Mouse (Mus musculus) midbrain, postnatal 0 days (tissue): ENCODE results near the gene Lemd1. TPM values are rescaled to one million over a fixed set of nuclear protein-coding genes. Genes with fewer than 3 reads are reported as not detected.

Source experiments
- ATAC-seq: fragments of 200-750 bp; cut with Nextera tagmentation; 2 replicates; pipeline ENCODE4 v1.8.0; 2017; ENCODE audit warnings: moderate number of reproducible peaks, mild to moderate bottlenecking, moderate TSS enrichment, moderate library complexity; ENCODE audit not compliant: low FRiP score
- DNase-seq: peaks from one replicate; pipeline ENCODE4 v3.0.0-alpha.2; 2015; ENCODE audit warnings: low spot score
- H3K27ac ChIP-seq: fragments of 300-500 bp; sonication (generic); 2 replicates; pipeline ENCODE4 v1.5.1; 2014; ENCODE audit warnings: low read depth, mild to moderate bottlenecking, low read length, mixed read lengths
- H3K27me3 ChIP-seq: fragments of 300-500 bp; sonication (generic); 2 replicates; pipeline ENCODE4 v1.6.1; 2014; ENCODE audit warnings: low read length, control low read depth, mixed read lengths; ENCODE audit not compliant: insufficient read depth
- H3K36me3 ChIP-seq: fragments of 300-500 bp; sonication (generic); 2 replicates; pipeline ENCODE4 v1.6.1; 2014; ENCODE audit warnings: low read length, control low read depth, mixed read lengths; ENCODE audit not compliant: insufficient read depth
- H3K4me1 ChIP-seq: fragments of 300-500 bp; sonication (generic); 2 replicates; pipeline ENCODE4 v1.6.1; 2014; ENCODE audit warnings: mild to moderate bottlenecking, control low read depth, antibody characterized with exemption, low read length, mixed read lengths; ENCODE audit not compliant: insufficient read depth
- H3K4me2 ChIP-seq: fragments of 300-500 bp; sonication (generic); 2 replicates; pipeline ENCODE4 v1.6.1; 2014; ENCODE audit warnings: low read depth, mild to moderate bottlenecking, low read length, mixed read lengths; ENCODE audit not compliant: poor library complexity, severe bottlenecking
- H3K4me3 ChIP-seq: fragments of 300-500 bp; sonication (generic); 2 replicates; pipeline ENCODE4 v1.5.1; 2014; ENCODE audit warnings: low read depth, mild to moderate bottlenecking, low read length, moderate library complexity
- H3K9ac ChIP-seq: fragments of 300-500 bp; sonication (generic); replicated peaks from 2 replicates; pipeline ENCODE4 v1.6.1; 2014; ENCODE audit warnings: mild to moderate bottlenecking, low read length, moderate library complexity, mixed read lengths; ENCODE audit not compliant: poor library complexity, severe bottlenecking
- H3K9me3 ChIP-seq: fragments of 300-500 bp; sonication (generic); 2 replicates; pipeline ENCODE4 v1.6.1; 2016; ENCODE audit warnings: low read length, control low read depth
- CTCF ChIP-seq: IDR thresholded peaks from 2 replicates; pipeline ENCODE4 v1.5.1; 2016; ENCODE audit warnings: antibody characterized with exemption, mild to moderate bottlenecking
- WGBS: fragments of 180-500 bp; shearing (Covaris S2); extraction: QIAGEN DNeasy Blood & Tissue Kit; methylation state at CpG from one replicate; pipeline ENCODE4 v1.1.7; 2014; 5-methylcytosine and 5-hydroxymethylcytosine counted together
- polyA plus RNA-seq: library from polyadenylated mRNA; unstranded; fragments of >200 nt; fragmentation: Nextera tagmentation; extraction: Ambion mirVana; gene quantifications from 2 replicates; pipeline ENCODE4 v1.2.1, GENCODE M21; 2015
- total RNA-seq: library from RNA; depleted of rRNA; stranded (reverse); fragments of >200 nt; gene quantifications from 2 replicates; pipeline ENCODE4 v1.2.3, GENCODE M21; 2014

The Lemd1 gene
- total and polyA plus RNA-seq, 2 experiments from 2014 or later = 12.6 TPM

DNA sequence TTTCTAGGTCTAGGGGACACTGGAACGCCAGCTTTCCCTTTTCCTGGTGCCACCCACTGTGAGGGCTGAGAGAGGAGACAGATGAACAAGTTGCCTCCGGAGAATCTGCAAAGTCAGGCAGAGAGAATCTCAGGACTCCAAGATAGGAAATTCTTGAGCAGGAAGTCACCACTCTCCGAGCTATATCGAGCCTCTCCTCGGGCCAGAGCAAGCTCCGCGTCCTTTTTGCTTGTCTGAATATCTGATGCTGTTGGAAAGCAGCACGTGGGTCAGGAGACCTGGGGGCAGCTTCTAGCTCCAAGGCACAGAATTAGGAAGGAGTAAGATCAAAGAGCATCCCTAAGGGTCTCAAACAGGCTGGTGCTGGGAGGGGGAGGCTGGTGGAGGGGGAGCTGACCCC is 37.5 kb upstream of the Lemd1 start:
- no peak for DNase-seq
- WGBS = 20% methylated on average over 8 of the region's 8 CpGs
- H3K27ac ChIP-seq = no peak overlapping the region

DNA sequence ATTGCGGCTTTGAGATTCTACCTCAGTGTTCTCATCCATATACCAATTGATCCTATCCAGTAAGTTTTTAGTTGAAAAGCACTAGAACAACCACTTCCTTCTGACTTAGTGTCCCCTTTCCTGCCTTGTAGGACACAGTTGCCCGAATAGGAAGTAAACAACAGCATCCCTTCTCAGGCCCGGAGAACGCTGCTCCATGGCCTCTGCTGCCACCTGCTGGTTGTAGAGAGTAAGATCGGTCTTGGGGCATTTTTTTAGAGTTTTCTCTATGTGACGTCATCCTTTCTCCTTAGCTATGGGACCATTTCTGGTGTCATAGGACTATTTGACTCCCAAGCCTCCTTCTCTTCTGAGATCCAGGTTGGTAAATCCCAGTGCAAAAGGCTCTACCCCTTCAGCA is 35.5 kb upstream of the Lemd1 start:
- H3K9ac ChIP-seq = no peak overlapping the region
- ATAC-seq = no peak

More for the DNA sequence above, 37.5 kb upstream of the Lemd1 start:
- Histone ChIP-seq H3K9me3 (no peaks in the 10 kb centered on the region), H3K27me3 (no peaks in the 10 kb centered on the region), H3K4me3 (no peak overlapping the region), H3K9ac (no peak overlapping the region), H3K4me2 (no peak overlapping the region), H3K36me3 (no peaks in the 10 kb centered on the region), H3K4me1 (peaks cover 3% of the 10 kb centered on the region; the same call in 1 of the 2 replicates)
- TF ChIP-seq CTCF = no peak
- ATAC-seq = no peak

DNA sequence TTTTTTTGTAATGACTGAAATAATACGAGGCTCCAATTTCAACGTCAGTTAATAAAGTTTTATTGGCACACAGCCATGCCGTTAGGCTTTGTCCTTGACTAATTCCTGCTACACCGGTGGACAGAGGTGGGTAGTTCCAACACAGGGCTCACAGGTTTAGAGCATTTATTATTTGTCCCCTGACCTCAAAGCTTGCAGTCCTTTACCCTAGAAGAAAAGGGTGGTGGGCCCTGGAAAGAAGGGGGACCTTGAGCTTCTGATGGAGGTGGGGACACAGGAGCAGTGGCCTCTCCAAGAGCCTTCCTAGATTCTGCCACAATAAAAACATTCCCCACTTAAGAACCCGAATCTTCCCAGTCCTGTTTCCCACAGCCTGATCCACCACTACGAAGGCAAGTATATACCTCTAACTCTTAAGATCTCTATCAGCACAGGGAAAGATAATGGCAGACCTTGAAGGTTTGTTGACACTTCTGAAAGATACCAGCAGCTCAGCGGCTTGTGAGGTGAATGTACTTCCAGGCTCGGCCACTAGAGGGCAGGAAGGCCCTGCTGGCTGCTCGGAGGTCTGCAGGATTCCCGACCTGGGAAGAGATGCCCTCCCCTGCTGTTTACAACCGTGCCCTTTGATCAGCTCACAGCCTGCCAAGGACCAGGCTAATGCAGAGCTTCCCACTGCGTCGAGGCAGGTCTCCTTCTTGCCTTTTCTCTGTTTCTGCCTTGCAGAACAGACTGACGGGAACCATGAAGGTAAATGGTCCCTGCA is 34.0 kb upstream of the Lemd1 start:
- WGBS = 22% methylated on average over 14 of the region's 14 CpGs
- no peaks in the 10 kb centered on the region for H3K27me3 ChIP-seq
- H3K4me3 ChIP-seq = no peak overlapping the region
- ATAC-seq = peak; percentile 85
- peak; percentile 99 for TF ChIP-seq CTCF
- no peaks in the 10 kb centered on the region for H3K9me3 ChIP-seq
- no peaks in the 10 kb centered on the region for H3K36me3 ChIP-seq
- H3K27ac ChIP-seq = 0 out of 2 replicates have a peak overlapping the region, but pooled peaks have one; percentile 21
- peak; percentile 90 for DNase-seq
- peaks cover 7% of the 10 kb centered on the region; the same call in 1 of the 2 replicates for H3K4me1 ChIP-seq
- peak overlapping the region; percentile 18 for H3K4me2 ChIP-seq
- H3K9ac ChIP-seq = no peak overlapping the region

More for the DNA sequence above, 35.5 kb upstream of the Lemd1 start:
- Histone ChIP-seq H3K36me3 (no peaks in the 10 kb centered on the region), H3K4me3 (no peak overlapping the region), H3K4me2 (no peak overlapping the region), H3K4me1 (peaks cover 7% of the 10 kb centered on the region; the same call in 1 of the 2 replicates), H3K27ac (no peak overlapping the region), H3K9me3 (no peaks in the 10 kb centered on the region), H3K27me3 (no peaks in the 10 kb centered on the region)
- TF ChIP-seq CTCF = peak; percentile 92
- DNase-seq = peak; percentile 86
- 8% methylated on average over 6 of the region's 6 CpGs for WGBS

DNA sequence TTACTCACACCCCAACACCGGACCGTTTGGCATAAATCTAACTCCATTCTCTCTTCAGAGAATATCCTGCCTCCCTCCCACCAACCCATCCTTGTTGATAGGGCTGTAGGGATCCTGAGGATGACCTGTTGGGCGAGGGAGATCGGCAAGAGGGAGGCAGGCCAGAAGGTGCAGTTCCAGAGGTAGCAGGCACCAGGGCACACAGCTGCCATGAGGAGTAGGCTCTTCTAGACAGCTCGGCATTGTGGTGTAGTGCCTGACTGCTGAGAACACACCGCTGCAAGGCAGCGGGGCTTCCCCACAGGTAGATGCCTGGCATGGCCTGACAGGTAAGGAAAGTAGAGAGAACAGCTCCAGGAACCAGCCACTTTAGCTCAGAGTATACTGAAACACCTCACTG is 33.4 kb upstream of the Lemd1 start:
- TF ChIP-seq CTCF = no peak
- no peaks in the 10 kb centered on the region for H3K36me3 ChIP-seq
- 21% methylated on average over 7 of the region's 7 CpGs for WGBS
- no peaks in the 10 kb centered on the region for H3K27me3 ChIP-seq
- H3K4me1 ChIP-seq = peaks cover 7% of the 10 kb centered on the region; the same call in 1 of the 2 replicates
- ATAC-seq = peak; percentile 28; the same call in 1 of the 2 replicates
- no peak for DNase-seq
- no peaks in the 10 kb centered on the region for H3K9me3 ChIP-seq
- no peak overlapping the region for H3K9ac ChIP-seq
- H3K27ac ChIP-seq = 0 out of 2 replicates have a peak overlapping the region, but pooled peaks have one; percentile 21
- H3K4me2 ChIP-seq = peak overlapping the region; percentile 18
- no peak overlapping the region for H3K4me3 ChIP-seq

DNA sequence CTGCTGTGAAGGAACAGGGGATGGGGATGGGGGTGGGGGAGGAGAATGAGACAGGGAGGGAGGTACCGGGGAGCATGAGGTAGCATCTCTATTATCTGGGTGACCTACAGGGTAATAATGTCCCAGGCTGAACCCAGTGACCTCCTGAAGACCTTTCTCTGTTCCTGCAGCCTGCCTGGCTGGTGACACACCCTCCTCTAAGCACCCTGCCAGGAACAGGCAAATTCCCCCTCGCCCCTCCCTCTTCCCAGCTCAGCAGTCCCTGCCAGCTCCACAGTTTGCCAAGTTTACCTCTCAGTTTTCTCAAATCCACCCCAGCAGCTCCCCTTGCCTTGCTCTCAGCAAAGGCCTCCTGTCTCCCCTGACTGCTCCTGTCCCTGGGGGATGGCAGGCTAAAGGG is 32.5 kb upstream of the Lemd1 start:
- H3K9ac ChIP-seq = no peak overlapping the region
- H3K4me2 ChIP-seq = no peak overlapping the region
- DNase-seq (no peak), ATAC-seq (no peak)
- peaks cover 7% of the 10 kb centered on the region; the same call in 1 of the 2 replicates for H3K4me1 ChIP-seq
- H3K27me3 ChIP-seq = no peaks in the 10 kb centered on the region
- no peak overlapping the region for H3K27ac ChIP-seq
- WGBS = 46% methylated on average over 2 of the region's 2 CpGs
- H3K36me3 ChIP-seq = no peaks in the 10 kb centered on the region
- H3K4me3 ChIP-seq = no peak overlapping the region
- H3K9me3 ChIP-seq = no peaks in the 10 kb centered on the region
- no peak for TF ChIP-seq CTCF

DNA sequence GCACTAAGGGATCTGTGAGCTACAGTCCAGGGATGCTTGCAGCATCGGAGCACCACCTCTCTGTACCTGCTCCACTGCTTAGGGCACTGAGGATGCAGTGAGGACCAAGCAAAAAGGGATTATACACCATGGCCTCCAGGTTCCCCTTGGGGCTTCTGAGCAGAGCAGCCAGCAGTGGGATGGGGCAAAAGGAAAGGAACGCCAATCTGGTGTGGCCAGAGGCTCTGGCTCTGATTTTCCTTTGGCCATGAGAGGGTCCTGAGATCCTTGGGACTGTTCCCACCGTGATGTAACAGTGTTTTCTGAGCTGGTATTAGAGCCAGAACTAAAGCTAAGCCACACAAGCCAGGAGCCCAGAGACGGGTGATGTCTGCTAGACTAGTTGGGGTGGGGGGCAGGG is 31.6 kb upstream of the Lemd1 start:
- DNase-seq = no peak
- H3K27me3 ChIP-seq = no peaks in the 10 kb centered on the region
- no peaks in the 10 kb centered on the region for H3K36me3 ChIP-seq
- H3K4me1 ChIP-seq = peaks cover 7% of the 10 kb centered on the region; the same call in 1 of the 2 replicates
- 32% methylated on average over 4 of the region's 4 CpGs for WGBS
- no peak overlapping the region for H3K4me3 ChIP-seq
- H3K4me2 ChIP-seq = no peak overlapping the region
- no peak for TF ChIP-seq CTCF
- ATAC-seq = no peak
- H3K9ac ChIP-seq = no peak overlapping the region
- H3K9me3 ChIP-seq = no peaks in the 10 kb centered on the region
- H3K27ac ChIP-seq = no peak overlapping the region
